Mouse (Mus musculus) mouse trophoblast stem cell (cell line): ENCODE data around the gene Bbs9.

Source experiments
- in situ Hi-C, 2 experiments: fragments of 300-500 bp; cut with MseI, MboI; formaldehyde crosslinking; loops; 2 replicates in 1 of 2; 3 replicates in 1 of 2; pipeline ENCODE4 v1.15.1; 2025

The Bbs9 gene

GRCm38 (mm10) chr9:22632800-22633485 lies 157.4 kb downstream of the Bbs9 start:
- in situ Hi-C loops: no loop called here

- in situ Hi-C loops: no loop called here
Observed at GRCm38 (mm10) chr9:22638502-22638901, 163.0 kb downstream of the Bbs9 start.

DNA sequence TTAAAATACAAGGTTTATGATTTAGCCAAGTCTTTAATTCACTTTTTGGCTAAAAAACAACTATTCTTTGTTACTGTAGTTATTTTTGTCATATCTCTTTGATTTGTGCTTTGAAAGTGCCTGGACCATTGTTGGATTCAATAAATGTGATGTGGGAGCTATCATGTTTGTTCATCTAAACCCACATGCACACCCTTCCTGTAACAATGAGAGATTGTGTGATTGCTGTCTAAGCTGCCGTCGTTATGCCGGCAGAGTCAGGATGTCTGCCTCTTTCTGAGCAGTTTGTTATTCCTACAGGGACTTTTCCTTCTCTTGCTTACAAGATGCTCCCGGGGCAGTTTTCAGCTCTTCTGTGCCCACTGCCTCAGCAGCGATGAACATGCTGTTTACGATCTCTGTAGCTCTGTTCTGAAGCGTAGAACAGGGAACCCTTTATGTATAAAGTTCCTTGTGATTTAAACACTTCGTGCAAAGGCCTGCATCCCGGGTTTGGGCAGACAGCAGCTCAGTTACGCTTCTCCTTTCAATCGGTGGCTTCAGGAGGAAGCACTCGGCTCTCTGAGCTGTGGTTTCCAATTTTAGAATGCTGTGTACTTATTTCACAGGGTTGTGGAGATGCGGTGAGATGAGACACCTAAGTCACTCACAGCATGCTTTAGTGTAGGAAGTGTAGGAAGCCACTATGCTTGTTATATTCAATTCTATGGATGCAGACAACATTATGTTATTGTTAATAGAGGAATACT lies 165.3 kb downstream of the Bbs9 start:
- in situ Hi-C loops: no loop called here

- in situ Hi-C loops: no loop called here
Observed at GRCm38 (mm10) chr9:22645844-22646390, 170.4 kb downstream of the Bbs9 start.

GRCm38 (mm10) chr9:22646461-22646860 lies 170.9 kb downstream of the Bbs9 start:
- in situ Hi-C loops: no loop called here

DNA sequence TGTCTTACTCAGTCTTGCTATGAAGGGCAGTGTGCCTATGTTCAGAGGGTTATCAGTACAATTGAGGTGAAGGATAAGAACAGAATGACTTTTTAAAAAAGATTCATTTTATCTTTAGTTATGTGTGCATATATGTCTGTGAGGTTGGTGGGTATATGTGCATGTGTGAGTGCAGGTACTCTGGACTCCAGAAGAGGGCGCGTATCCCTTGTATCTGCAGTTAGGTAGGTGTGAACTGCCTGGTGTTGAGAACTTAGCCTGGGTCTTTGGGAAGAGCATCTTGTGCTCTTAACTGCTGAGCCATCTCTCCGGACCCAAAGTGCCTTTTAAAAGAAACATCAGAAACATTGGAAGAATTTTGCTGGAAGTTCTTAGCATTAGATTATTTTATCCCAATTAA lies 172.6 kb downstream of the Bbs9 start:
- in situ Hi-C loops: no loop called here

DNA sequence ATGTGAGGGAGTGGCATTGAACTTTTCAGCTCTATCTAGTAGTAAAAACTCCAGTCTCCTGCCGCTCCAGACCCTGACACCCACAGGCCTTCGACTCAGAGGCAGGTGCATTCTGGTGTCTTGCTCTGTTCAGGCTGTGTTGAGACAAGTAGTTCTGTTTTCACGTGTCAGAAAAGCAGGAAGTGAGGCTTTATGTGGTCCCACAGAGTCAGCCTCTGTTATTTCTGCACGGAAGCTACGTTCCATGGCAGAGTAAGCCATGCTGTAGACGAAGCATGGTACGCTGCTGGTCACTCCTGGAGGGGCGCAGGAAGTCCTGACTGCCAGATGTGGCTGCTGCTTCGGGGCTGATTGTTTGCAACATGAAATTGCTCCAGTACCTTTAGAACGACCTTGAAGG lies 174.1 kb downstream of the Bbs9 start:
- in situ Hi-C loops: no loop called here

GRCm38 (mm10) chr9:22650781-22651180 lies 175.3 kb downstream of the Bbs9 start:
- in situ Hi-C loops: no loop called here

- in situ Hi-C loops: no loop called here
Observed at GRCm38 (mm10) chr9:22651619-22652018, 176.1 kb downstream of the Bbs9 start.

DNA sequence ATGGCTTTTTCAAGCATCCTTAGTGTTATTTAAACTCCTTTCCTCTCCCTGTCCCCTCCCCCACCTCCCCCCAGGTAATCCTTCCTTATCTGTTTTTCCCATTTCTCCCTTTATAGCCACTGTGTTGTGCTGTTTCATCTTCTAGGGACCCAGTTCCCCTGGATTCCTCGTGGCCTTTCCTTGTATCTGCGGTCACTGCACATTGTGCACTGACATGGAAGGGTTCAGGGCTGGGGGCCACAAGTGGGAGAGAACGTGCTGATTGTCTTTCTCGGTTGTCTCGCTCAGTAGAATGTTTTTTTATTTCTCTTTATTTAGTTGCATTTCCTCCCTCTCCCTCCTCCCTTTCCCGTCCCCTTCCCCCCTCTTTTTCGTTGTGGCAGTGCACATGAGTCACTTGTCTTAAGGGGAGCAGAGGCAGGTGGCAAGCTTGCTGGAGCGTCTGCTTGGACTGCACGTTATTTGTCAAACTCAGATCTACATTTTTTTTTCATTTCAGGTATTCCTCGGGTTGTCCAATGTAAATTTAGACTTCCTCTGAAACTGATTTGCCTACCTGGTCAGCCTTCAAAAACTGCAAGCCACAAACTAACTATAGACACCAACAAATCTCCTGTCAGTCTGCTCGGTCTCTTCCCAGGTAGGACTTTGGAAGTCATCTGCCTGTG lies 179.3 kb downstream of the Bbs9 start:
- in situ Hi-C loops: no loop called here

- in situ Hi-C loops: no loop called here
Observed at GRCm38 (mm10) chr9:22657216-22657615, 181.7 kb downstream of the Bbs9 start.

GRCm38 (mm10) chr9:22665155-22665554 lies 189.6 kb downstream of the Bbs9 start:
- in situ Hi-C loops: no loop called here

GRCm38 (mm10) chr9:22672937-22673336 lies 197.4 kb downstream of the Bbs9 start:
- in situ Hi-C loops: no loop called here

DNA sequence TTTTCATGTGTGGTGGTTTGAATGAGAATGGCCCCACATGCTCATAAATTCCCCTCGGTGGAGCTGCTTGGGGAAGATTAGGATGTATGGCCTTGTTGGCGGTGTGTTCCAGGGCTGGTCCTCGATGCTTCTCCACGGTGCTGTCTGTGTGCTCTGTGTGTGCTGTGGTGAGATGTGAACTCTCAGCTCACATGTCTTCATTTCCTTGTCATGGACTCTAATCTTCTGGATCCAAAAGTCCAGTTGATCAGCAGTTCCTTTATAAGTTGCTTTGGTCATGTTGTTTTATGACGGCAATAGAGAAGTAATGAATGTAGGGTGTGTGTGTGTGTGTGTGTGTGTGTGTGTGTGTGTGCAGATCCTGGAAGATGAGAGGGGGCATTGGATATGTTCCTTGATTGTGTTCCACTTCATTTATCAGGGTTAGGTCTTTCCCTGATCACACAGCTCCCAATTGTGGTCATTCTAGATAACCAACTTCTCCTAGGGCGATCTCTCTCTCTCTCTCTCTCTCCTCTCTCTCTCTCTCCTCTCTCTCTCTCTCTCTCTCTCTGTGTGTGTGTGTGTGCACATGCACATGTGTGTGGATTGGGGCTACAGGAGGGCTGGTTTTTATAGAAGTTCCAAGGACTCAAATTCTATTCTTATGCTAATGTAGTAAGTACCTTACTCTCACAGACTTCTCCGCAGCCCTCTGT lies 201.8 kb downstream of the Bbs9 start:
- in situ Hi-C loops: no loop called here

DNA sequence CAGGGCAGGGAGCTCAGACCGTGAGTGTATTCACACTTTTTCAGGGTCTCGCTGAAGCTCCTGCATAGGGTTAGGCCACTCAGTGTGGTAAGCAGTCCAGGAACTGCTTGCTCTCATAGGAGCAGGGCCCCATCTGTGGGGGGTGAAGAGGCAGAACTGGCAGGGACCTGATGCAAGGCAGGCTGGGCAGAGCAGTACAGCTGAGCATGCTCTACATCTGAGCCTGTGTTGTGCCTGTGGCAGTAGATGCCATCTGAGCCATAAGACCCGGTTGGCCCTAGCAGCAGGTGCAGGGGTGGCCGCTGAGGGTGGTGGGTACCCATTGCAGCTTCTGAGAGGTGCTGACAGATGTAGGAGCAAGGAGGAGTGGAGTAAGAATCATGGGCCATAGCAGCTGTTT lies 202.5 kb downstream of the Bbs9 start:
- in situ Hi-C loops: no loop called here

- in situ Hi-C loops: no loop called here
Observed at GRCm38 (mm10) chr9:22678496-22678895, 203.0 kb downstream of the Bbs9 start.

GRCm38 (mm10) chr9:22679485-22679884 lies 204.0 kb downstream of the Bbs9 start:
- in situ Hi-C loops: no loop called here

DNA sequence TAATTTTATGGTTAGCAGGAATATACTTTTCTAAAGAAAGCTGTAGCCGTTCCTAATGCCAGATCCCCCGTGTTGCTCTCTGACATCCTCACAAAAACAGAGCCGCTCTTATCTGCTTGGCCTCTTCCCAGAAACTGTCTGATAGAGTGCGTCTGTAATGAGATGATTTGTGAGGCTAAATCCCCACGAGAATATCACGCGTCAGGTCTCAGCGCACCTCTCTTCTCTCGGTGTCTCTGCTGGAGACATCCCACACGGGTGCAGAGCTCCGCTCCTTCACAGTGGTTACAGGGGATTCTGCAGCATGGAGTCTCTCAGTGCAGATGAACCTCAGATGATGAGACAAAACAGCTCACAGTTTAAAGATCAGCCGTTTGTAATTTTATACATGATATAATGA lies 204.5 kb downstream of the Bbs9 start:
- in situ Hi-C loops: no loop called here

DNA sequence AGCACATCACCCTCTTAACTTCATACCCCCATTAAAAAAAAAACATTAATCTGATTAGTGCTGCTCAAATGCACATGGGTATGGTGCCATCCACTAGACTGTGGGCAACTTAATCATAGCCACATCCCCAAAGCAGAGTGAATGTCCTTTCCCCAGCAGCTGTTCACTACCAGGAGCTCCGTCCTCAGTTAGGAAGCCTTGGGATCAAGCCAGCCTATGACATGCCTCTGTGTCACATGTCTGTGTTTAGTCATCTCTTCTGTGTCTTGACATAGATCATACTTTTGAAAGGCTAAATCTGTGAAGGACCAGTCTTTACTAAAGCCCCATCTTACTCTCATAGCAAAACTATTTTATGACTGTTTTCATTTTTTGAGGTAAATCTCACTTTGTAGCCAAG lies 205.0 kb downstream of the Bbs9 start:
- in situ Hi-C loops: no loop called here

- in situ Hi-C loops: no loop called here
Observed at GRCm38 (mm10) chr9:22683786-22684185, 208.3 kb downstream of the Bbs9 start.

DNA sequence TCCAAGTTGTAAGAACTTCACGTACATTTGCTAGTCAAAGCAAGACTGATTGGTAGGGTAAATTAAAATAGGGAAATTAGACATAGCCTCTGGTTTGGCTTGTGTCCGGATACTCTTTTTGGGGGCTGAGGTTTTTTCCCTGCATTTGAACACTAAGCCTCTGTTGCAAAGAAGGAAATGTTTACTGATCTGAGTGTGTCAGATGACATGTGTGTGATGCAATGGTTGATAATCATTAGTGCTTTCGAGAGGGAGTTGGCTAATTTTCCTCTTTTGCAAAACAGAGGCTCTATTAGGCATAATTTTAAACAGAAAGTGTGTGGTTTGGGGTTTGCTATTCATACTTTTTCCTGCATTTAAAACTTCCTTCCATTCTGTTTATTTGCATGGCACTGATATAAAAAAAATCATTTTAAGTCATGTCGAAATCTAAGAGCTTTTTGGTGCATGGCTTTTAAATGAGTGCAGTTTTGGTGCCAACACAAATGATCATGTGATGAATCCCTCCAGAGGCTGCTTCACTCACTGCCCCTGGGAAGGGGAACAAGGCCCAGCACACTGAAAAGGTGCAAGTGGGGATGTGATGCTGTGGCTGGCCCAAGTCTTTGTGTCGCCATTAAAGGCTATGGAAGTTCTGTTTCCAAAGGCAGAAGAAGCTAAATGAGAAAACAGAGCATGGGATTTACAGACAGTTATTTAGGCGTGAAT lies 211.4 kb downstream of the Bbs9 start:
- in situ Hi-C loops: no loop called here
